Mouse (Mus musculus) adrenal gland, adult 2 months (tissue): Measurements from ENCODE around the gene Spry1. TPM values are rescaled to one million over a fixed set of nuclear protein-coding genes. Genes with fewer than 3 reads are reported as not detected.
"Not testable (repeated sequence)": the region's sequence is repeated elsewhere in the genome, so short reads cannot be mapped to it uniquely, and the experiment has no call there.

Experiments
- DNase-seq: peaks from one replicate; pipeline ENCODE4 v3.0.0; 2021
- long read RNA-seq: library from polyadenylated mRNA; stranded (forward); transcript quantifications from one replicate; pipeline ENCODE4 v2.0.0, GENCODE M21; 2021
- polyA plus RNA-seq: library from polyadenylated mRNA; depleted of rRNA; stranded (reverse); fragments of >200 nt; gene quantifications from 2 replicates; pipeline ENCODE4 v1.2.3, GENCODE M21; 2012; rRNA removed
- total RNA-seq, 2 experiments: library from RNA; stranded (reverse); gene quantifications; 2 replicates each; pipeline ENCODE4 v1.2.3; 2021

Gene Spry1
- 10 to 100 TPM; 17.9 to 39.7 TPM for total RNA-seq
- polyA plus RNA-seq: 32.5 and 37.6 TPM in 2 replicates
- long read RNA-seq, transcript Spry1-201 (3 exons, 2,481 nt): major isoform, 29 of 59 reads
- long read RNA-seq, transcript Spry1-203 (3 exons, 2,451 nt): minor isoform, 22 of 59 reads
- long read RNA-seq, transcript Spry1-202 (2 exons, 2,773 nt): minor isoform, 5 of 59 reads
- long read RNA-seq, partial matches to known transcripts: 0 of 59 reads
- long read RNA-seq, other reads (novel, unspliced or antisense): 3 of 59 reads

- DNase-seq: peak; percentile 97
These were observed at the start of gene Spry1 for GRCm38 (mm10) chr3:37639690-37640089. TSS of gene Spry1 (plus strand) at chr3:37639947.

GRCm38 (mm10) chr3:37595721-37596120, 44.0 kb upstream of the Spry1 start:
- DNase-seq: peak; percentile 46

GRCm38 (mm10) chr3:37596519-37596918, 43.2 kb upstream of the Spry1 start:
- no peak for DNase-seq

GRCm38 (mm10) chr3:37597200-37597599, 42.5 kb upstream of the Spry1 start:
- DNase-seq: no peak

- DNase-seq: not testable (repeated sequence)
These were observed 40.1 kb upstream of the Spry1 start for GRCm38 (mm10) chr3:37599641-37600040.

GRCm38 (mm10) chr3:37602356-37602755, 37.4 kb upstream of the Spry1 start:
- no peak for DNase-seq

GRCm38 (mm10) chr3:37602890-37603289, 36.9 kb upstream of the Spry1 start:
- DNase-seq: no peak

GRCm38 (mm10) chr3:37603541-37603940, 36.2 kb upstream of the Spry1 start:
- no peak for DNase-seq

- no peak for DNase-seq
These were observed 34.5 kb upstream of the Spry1 start for GRCm38 (mm10) chr3:37604976-37605875.

- DNase-seq: no peak
These were observed 33.9 kb upstream of the Spry1 start for GRCm38 (mm10) chr3:37605876-37606238.

GRCm38 (mm10) chr3:37608926-37609325, 30.8 kb upstream of the Spry1 start:
- no peak for DNase-seq

GRCm38 (mm10) chr3:37610670-37611069, 29.1 kb upstream of the Spry1 start:
- no peak for DNase-seq

- peak; percentile 41 for DNase-seq
These were observed 26.0 kb upstream of the Spry1 start for GRCm38 (mm10) chr3:37613722-37614121.

- no peak for DNase-seq
These were observed 24.7 kb upstream of the Spry1 start for GRCm38 (mm10) chr3:37614878-37615650.

- DNase-seq: no peak
These were observed 22.9 kb upstream of the Spry1 start for GRCm38 (mm10) chr3:37616586-37617547.

GRCm38 (mm10) chr3:37632246-37632645, 7.5 kb upstream of the Spry1 start:
- DNase-seq: no peak

GRCm38 (mm10) chr3:37632751-37633150, 7.0 kb upstream of the Spry1 start:
- no peak for DNase-seq

- no peak for DNase-seq
These were observed 5.1 kb upstream of the Spry1 start for GRCm38 (mm10) chr3:37634648-37635047.

- DNase-seq: no peak
These were observed 2.8 kb upstream of the Spry1 start for GRCm38 (mm10) chr3:37636921-37637320.

GRCm38 (mm10) chr3:37640162-37640721, 495 bp downstream of the Spry1 start:
- DNase-seq: peak; percentile 73

- peak; percentile 88 for DNase-seq
These were observed 1.1 kb downstream of the Spry1 start for GRCm38 (mm10) chr3:37640810-37641209.
